Mouse (Mus musculus) left cerebral cortex, adult 9 months (tissue): Measurements from ENCODE around the gene Gimap5.
A peak's percentile ranks its signal among the peaks of the same experiment; 100 is the strongest.

Experiments
- DNase-seq, 2 experiments: peaks; one replicate each; pipeline ENCODE4 v3.0.0; 2022; ENCODE audit warnings: low spot score in 2 of 2

Gene Gimap5

DNA sequence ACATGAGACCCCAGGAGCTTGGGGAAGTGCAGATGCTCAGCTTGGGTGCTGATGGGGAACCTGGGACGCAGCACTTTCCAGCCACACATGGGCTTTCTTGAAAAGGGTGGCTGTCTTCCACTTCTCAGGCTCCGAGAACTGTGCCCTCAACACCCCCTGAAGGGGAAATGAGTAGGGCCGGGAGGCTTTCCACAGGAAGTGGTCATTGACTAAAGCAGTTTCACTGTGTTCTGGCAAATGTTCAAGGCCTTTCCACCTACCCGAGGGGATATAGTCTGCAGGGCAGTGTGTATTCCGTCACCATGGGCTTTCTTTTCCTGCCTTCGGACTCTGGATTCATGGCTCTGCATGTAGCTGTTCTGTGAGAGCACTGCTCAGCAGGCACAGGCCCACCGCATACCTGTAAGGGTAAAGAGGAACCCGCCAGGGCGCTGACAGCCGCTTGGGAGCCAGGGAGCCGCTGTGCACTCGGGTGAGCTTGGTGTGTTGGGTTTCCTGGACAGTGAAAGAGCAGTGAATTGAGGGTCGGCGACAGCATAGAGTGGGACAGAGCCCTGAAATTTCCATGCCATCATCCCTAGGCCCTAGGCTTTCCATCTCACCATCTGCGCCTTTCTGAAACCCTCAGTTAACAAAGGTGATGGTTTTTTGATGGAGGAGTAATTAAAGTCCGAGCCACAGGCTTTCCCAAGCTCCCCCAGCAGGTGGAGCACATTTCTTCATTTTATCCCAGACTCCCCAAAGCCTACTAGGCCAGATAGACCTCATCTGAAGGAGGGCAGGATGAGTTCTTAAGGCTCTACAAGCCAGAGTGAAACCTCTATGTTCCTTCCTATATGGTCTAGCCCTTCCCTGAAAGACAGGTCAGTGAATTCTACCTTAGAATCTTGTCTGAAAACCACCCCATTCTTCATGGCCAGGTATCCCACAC, at the start of gene Gimap5:
Gene Gimap5, plus strand, starts transcription at position 239 of the 931 bp plus-strand sequence.
- peak in 1 of 2 experiments; percentile 16 for DNase-seq

DNA sequence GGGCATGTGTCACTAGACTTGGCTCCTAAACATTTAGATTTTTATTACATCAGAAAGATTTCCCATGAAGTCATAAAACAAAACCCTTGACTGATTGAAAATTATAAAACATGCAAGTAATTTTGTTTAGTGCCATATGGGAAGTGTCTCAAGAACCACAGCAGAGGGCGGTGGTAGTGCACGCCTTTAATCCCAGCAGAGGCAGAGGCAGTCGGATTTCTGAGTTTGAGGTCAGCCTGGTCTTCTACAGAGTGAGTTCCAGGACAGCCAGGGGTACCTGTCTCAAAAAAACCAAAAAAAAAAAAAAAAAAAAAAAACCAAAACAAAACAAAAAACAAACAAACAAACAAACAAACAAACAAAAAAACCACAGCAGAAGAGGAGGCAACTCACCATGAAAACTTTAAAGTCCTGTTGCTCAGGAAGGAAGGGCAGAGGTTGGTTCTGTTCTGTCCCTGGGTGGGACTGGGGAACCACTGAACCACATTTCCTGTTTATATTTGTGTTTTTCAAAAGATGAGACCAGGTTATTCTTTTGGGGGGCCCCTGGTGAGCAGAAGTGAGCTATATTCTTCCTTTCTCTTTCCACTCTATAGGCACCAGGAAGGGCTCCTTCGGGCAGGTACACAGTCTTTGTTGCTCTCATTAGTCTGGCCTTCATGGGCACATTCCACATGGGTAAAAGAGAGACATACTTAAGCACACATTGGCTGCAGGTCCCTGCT, 49.0 kb upstream of the Gimap5 start:
- no peak for DNase-seq

DNA sequence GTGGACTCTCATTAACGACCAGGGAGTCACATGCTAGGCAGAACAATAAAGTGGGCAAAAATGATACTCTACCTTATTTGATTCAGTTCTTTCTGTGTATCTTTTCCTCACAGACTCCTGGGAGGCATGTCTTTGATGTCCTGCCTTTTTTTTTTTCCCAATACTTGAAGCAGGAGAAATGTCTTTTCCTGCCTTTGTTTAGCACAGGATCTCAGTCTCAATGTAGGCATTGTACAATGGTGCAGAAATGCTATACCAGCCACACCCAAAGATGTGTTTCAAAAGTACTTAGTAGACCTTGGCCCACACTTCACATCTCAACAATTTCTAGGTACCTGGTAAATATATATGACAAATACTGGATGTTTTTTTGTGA, 48.5 kb upstream of the Gimap5 start:
- no peak for DNase-seq

DNA sequence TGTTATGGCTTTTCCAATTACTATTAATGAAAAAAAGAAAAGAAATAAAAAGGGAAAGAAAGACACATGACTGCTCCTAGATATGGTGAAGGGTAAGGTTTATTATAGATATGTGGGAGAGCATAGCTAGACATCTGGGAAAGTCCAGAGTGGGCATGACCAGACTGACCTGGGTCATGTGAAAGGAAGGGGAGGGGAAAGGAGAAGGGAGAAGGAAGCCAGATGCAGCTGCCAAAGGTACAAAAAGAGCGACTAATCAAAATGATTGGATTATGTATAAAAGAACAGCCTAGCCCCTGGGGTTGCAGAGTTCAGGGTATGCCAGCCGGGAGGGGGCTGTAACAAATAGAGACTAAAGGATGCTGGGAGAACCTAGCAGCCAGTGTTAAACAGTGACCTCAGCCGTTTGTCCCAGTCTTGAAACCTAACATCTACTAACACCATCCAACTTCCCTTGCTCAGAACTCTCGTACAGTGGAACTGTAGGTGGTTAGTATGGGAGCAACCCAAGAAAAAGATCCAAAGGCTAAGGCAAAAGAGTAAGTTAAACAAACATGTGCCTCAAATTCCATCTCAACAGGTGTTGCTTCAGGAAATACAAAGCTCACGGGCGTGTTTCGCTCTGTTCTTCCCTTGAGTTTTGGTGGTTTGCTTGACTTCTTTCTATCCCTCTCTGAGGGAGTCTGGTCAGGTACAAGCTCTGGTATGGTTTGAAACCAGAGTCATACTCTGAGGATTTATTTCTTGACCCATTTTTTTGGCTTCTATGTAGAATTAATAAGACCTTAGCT, 47.7 kb upstream of the Gimap5 start:
- no peak for DNase-seq

DNA sequence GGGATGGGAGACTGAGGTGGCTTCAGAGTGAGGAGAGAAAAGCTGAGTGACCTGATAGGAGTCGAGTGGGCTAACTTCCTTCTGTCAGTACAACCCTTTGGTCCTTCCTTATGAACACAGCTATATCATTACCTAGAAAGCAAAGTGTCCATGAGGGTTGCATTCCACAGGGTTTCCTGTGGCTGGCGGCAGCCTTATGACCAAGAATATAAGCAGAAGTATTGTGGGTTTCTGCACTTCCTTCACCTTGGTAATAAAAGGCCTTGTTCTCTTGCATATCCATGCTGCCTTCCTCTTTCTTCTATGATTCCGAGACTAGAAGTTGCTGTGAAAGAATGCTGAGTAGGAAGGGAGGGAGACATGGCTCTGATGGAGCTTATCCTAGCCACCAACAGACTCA, 47.1 kb upstream of the Gimap5 start:
- DNase-seq: no peak

DNA sequence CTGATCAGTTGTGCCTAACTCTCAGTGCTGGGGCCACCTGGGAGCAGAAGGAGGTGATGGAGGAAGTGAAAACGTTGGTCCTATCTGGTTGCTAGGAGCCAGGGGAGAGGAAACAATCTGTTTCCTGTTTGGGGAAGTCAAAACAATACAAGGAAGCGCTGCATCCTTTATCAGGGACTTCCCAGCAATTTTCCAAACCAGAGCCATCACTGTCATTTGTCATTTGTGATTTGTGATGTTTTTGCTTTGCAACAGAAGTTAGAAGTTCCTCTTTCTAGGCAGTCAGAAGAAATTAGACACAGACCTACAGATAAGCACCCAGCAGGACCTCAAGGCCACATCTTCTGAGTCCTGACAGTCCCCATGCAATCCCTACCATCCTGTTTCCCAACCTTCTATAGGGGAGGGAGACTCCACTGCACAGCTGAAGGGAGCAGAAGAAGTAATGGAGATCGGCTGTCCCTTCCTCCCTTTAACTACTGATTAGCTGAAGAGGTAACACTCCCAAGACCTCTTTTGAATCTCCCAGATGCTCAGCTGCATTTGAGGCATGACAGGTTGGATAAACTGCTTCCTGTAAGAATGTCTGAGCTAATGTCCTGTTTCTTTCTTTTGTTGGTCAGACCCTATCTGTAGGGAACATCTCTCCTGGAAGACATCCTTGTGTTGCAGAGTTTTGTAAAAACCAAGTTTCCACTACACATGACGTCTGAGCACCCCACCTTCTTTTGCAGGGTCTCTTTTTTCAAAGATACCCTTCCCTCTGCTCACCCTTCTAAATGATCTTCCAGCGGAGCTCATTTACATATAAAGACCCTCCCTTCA, 45.5 kb upstream of the Gimap5 start:
- DNase-seq: no peak

DNA sequence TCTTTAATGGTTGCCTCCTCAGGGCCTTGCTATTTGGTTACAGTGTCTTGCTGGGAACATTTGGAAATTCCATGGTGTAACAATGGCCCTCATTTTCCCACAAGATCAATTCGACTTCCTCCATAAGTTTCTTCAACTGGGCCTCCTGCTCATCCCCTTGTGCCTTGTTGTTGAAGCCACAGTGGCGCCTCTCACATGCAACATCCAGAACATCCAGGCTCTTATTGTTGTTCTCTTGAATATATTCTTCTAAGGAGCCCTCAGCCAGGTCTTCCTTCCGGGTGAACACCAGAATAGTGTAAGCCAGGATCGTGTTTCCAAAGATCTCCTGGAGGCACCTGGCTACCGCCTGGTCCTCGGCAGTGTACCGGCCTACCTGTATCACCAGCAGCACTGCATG, 43.9 kb upstream of the Gimap5 start:
- DNase-seq: no peak

DNA sequence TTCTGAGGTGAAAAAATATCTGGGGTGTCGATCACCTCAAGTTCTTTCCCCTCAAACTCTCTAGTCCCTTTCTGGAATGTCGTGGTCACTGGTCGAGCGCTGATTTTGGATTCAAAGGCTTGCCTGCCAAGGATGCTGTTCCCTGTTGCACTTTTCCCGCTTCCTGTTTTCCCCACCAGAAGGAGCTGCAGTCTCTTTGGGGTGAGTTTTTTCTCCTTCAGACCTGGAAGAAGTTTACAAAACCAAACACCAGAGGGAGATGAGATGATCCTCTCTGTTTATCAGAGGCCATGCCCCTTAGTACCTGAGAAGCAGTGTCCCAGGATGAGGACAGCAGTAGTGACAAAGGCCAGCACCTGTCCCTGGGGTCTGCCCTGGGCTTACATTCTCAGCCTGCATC, 43.4 kb upstream of the Gimap5 start:
- DNase-seq: no peak

DNA sequence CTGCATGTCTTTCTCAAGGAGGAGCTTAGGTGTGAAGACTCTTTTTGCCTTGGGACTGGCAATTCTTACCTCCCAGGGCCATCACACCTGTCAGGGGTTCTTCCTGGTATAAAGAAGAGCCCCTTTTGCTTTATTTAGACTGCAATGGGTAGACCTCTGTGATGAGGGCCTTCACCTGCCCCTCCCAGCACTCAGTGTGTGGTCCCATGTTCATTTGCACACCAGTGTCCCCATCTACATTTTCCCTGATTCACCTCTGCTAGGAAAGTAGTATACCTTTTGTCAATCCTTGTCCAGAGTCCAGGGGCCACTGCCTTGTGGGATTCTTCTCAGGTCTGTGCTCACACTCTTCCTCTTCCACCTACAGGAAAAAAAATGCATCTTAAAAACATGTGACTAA, 41.9 kb upstream of the Gimap5 start:
- DNase-seq: no peak

DNA sequence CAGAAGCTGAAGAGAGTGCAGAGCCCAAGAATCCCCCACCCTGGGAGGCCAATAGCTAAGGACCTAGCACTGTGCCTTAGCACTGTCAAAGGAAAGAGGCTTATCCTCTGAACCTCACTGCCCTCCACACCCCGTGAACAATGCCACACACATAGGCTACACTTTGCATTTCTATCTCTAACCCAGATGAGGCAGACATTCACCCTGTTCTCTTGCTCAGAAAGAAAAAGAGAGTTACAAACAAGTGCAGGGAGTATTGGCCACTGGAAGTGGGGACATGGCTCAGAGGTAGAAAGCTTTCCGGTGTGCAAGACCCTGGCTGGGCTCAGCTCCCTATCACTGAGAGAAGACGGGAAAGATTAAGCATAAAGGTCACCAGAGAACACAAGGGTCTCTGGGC, 39.9 kb upstream of the Gimap5 start:
- DNase-seq: no peak

DNA sequence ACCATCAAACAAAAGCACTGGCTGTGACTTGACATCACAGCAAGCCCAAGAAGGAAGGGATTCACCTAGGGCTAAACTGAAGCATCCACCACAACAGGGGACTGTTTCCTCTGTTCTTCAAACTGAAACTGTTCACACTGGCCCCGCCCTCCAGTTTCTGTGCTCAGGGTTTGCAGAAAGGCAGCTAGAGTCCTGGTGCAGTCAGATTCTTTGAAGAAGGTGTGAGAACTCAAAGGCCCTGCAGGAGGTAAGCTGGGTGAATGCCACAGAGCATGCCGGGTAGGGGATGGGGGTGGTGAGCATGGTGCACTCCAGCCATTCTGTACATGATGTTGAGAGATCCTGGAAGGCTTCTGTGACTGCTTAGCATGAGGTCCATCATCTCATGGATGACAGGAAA, 27.5 kb upstream of the Gimap5 start, which contains the start of the genes Gm28053 and Gimap7:
Gene Gm28053, plus strand, starts transcription at position 153 of the 400 bp plus-strand sequence.
Gene Gimap7, plus strand, starts transcription at position 167 of the 400 bp plus-strand sequence.
- no peak for DNase-seq

DNA sequence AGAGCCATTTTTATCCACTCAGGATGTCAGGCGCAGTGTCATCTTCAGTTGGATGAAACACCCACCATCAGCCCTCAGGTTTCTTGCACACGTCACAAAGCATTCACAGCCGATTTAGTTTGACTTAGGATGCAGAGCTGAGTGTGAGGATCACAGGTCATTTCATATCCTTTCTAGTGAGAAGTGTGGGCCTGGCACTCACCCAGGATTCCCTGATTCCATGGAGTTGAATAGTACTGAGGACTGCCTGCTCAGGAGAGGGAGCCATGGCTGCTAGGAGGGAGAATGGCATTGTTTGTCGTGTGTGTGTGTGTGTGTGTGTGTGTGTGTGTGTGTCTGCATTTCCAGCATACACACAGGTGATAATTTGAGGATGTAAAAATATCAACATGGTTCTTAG, 25.7 kb upstream of the Gimap5 start:
- DNase-seq: no peak

DNA sequence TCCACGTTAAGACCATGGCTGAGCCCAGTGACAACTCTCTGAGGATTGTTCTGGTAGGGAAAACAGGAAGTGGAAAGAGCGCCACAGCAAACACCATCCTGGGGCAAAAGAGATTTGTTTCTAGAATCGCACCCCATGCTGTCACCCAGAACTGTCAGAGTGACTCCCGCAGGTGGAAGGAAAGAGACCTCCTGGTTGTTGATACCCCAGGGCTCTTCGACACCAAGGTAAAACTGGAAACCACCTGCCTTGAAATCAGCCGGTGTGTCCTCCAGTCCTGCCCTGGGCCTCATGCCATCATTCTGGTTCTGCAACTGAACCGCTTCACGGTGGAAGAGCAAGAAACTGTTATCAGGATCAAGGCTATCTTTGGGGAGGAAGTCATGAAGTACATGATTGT, 22.5 kb upstream of the Gimap5 start:
- DNase-seq: no peak

DNA sequence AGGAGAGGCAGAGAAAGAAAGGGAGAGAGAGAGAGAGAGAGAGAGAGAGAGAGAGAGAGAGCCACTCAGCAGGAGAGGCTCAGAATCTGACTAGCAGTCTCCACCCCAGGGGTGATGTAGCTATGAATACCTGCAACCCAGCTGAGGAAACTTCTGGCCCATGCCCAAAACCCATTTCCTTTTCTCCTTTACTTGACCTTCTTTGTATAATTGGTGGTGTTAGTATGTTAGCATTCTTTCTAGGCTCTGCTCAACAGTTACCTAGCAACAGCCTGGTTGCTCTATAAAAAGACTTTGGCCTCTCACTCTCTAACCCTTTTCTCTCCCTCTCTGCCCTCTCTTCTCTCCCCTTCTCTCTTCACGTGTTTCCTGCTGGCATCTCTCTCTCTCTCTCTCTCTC, 20.5 kb upstream of the Gimap5 start:
- DNase-seq: peak; percentile 32 to 52

DNA sequence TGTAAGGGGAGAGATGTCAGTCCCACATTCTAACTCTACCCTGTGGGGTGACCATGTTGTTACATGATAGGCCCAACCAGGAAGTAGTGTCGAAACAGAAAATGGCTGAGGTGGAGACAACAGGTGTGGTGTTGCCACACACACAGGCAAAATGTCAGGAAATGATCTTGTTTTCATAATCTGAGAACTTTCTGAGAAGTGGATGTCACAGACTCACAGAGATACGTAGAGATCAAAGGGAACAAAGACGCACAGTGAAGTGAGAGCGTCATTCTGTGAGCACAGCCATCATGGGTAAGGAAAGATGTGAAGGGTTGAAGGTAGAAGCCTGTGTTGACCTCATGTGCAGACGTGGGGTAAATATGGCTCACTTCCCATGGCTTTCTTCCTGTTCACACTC, 18.2 kb upstream of the Gimap5 start:
- no peak for DNase-seq

DNA sequence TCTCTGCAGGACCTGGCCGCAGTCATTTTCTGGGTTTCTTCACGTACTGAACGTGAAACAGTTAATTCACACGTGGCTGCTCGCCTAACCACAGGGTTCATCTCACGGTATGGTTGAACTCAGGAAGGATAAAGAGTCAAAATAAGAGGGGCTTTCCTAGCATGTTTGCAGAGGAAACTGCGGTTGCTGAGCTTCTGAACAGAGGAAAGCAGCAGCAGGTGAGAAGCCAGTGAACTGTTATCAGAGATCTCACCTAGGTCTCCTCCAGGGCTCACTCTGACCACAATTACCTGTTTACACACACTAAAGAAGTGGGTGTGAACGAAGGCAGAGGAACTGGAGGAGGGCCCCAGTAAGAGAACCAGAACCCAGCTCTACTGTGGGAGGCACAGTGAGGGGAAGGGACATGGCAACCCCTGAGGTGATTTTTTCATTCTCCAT, 13.1 kb upstream of the Gimap5 start:
- DNase-seq: no peak

DNA sequence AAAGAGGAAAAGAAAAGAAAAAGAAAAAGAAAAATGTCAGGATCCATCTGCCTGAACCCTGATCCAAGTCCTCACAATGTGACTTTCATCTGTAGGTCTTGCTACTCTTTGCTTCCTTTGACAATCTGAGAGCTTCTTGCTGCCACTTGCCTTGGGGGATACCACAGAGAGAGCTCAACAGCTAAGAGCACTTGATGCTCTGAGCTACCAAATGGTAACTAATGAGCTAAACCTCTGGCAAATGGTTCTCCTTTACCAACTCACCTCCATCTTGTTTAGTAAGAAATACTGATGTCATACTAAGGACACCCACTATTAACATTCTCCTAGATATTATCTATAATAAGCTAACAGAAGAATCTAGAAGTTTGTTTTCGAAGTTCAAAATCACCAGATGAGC, 12.3 kb upstream of the Gimap5 start:
- DNase-seq: no peak

DNA sequence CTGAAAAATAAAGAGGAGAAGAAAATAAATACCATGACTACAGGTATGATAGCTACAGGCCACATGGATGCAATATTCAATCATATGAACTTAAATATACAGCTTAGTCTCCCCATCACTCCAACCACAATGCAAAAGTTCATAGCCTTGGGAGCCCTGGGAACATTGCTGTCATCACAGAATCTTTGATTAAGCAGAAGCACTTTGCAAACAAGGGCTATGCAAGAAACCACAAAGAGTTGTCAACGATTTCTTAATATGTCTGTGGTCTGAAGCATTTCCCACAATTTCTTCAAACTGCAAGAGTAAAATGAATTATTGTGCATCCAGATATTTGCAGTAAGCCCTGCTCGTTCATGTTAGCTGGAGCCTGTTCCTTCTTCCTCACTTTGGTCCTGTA, 8.9 kb upstream of the Gimap5 start:
- no peak for DNase-seq

DNA sequence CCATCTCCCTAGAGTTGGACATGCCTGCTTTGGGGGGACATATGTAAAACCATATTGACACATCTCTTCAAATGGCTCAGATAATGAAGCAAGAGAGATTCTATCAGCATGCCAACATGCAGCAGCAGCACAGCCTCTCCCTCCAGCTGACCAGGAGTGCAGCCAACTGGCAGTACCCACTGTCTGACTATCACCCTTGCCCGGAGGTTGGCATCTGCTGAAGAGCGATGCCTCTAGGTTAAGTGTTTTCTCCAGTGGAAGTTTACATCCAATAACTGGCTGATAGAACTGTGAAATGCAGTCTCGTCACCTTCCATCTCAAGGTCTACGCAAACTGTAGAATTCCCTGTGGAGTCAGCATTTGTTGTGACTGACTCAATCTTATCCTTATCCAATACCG, 8.3 kb upstream of the Gimap5 start:
- DNase-seq: no peak

DNA sequence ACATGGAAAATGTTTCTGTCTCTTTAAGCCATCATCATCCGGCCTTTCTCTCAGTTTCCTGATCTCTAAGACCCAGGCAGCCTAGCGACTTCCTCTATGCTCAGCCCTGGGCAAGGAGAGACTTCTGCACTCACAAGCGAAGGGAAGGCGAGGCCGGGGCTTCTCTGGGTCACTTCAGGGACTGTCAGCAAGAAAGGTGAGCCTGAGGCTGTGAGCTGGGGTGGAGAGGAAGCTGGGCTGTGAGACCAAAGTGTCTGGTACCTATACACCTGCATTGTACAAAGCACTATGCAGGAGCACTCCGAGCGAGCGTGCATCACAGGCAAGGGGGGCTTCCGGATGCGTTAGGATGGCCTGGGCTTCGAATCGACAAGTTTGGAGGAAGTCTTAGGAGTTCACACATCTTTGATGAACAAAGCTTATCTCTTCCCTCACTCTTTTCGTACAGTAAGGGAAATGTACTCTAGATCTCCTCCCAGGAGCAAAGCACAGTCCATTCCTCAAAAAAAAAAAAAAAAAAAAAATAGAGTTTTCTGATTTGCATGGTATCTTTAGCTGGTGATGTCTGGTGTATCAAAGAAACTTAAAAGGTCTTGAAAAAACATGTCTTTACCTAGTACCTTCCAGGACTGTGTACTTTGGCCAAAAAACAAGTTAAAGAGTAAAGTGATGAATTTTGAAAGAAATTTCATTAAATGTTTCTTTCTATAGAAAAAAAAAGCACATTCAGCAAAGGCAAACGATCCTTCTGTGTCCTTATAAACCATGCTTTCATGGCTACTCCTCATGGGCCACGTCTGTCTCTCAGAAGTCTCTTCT, 6.8 kb upstream of the Gimap5 start, which contains the start of gene Gimap1:
Gene Gimap1, plus strand, starts transcription at position 94 of the 819 bp plus-strand sequence.
- DNase-seq: no peak

DNA sequence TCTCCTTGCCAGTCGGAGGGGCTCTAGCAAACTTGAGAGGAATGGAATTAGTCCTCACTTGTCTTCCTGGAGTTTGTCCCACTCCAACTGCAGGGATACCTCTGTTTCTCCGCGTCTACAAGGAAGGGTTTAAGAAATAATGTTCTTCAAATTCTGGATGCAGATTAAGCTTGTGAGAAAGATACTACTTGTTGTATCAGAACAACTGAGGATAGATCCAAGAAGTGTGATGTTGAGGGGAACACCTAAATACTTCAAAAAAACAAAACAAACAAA, 6.3 kb upstream of the Gimap5 start:
- DNase-seq: no peak
